Mouse (Mus musculus) intestine, embryonic 14.5 days (tissue): ENCODE data around the gene Elk3. TPM values are rescaled to one million over a fixed set of nuclear protein-coding genes. Genes with fewer than 3 reads are reported as not detected.

ENCODE experiments used
- ATAC-seq: fragments of 200-750 bp; cut with Nextera tagmentation; replicated peaks from 2 replicates; pipeline ENCODE4 v1.8.0; 2017; ENCODE audit warnings: low read depth, moderate number of reproducible peaks, moderate TSS enrichment, moderate library complexity; ENCODE audit not compliant: low FRiP score, low TSS enrichment
- DNase-seq: peaks from one replicate; pipeline ENCODE4 v3.0.0-alpha.2; 2018; ENCODE audit warnings: low spot score
- H3K27ac ChIP-seq: fragments of 300-500 bp; sonication (generic); 2 replicates; pipeline ENCODE4 v1.5.1; 2014; ENCODE audit warnings: low read depth, mild to moderate bottlenecking, control low read depth
- H3K27me3 ChIP-seq: fragments of 300-500 bp; sonication (generic); replicated peaks from 2 replicates; pipeline ENCODE4 v1.6.1; 2014; ENCODE audit warnings: low read length, control low read depth; ENCODE audit not compliant: control insufficient read depth, insufficient read depth
- H3K36me3 ChIP-seq: fragments of 300-500 bp; sonication (generic); 2 replicates; pipeline ENCODE4 v1.6.1; 2014; ENCODE audit warnings: low read length, control low read depth; ENCODE audit not compliant: control insufficient read depth, insufficient read depth
- H3K4me1 ChIP-seq: fragments of 300-500 bp; sonication (generic); replicated peaks from 2 replicates; pipeline ENCODE4 v1.6.1; 2014; ENCODE audit warnings: low read length, control low read depth, mixed read lengths; ENCODE audit not compliant: control insufficient read depth, insufficient read depth
- H3K4me2 ChIP-seq: fragments of 300-500 bp; sonication (generic); 2 replicates; pipeline ENCODE4 v1.6.1; 2014; ENCODE audit warnings: low read length
- H3K4me3 ChIP-seq: fragments of 300-500 bp; sonication (generic); 2 replicates; pipeline ENCODE4 v1.5.1; 2014; ENCODE audit warnings: low read depth, low read length, control low read depth, mixed read lengths
- H3K9ac ChIP-seq: fragments of 300-500 bp; sonication (generic); 2 replicates; pipeline ENCODE4 v1.6.1; 2014; ENCODE audit warnings: mild to moderate bottlenecking, low read length
- H3K9me3 ChIP-seq: fragments of 300-500 bp; sonication (generic); 2 replicates; pipeline ENCODE4 v1.6.1; 2016; ENCODE audit warnings: low read length, control low read depth; ENCODE audit not compliant: control insufficient read depth
- WGBS: fragments of 180-500 bp; shearing (Covaris S2); extraction: QIAGEN DNeasy Blood & Tissue Kit; methylation state at CpG from one replicate; pipeline ENCODE4 v1.1.7; 2014; 5-methylcytosine and 5-hydroxymethylcytosine counted together
- polyA plus RNA-seq: library from polyadenylated mRNA; unstranded; fragments of >200 nt; fragmentation: Nextera tagmentation; extraction: Ambion mirVana; gene quantifications from 2 replicates; pipeline ENCODE4 v1.2.1, GENCODE M21; 2014

Elk3 gene
- polyA plus RNA-seq, 1 experiment from 2014 or later, result 26.5 TPM

- no peak for ATAC-seq
- WGBS, result 57% methylated on average over 6 of the region's 6 CpGs
Observed at GRCm38 (mm10) chr10:93336462-93336931, 25.6 kb upstream of the Elk3 start.

GRCm38 (mm10) chr10:93335828-93336461 is 25.0 kb upstream of the Elk3 start:
- no peaks in the 10 kb centered on the region for H3K27me3 ChIP-seq
- H3K9me3 ChIP-seq, result 0 out of 2 replicates have a peak, but pooled peaks cover 4% of the 10 kb centered on the region
- H3K36me3 ChIP-seq, result no peaks in the 10 kb centered on the region
- no peak overlapping the region for H3K4me3 ChIP-seq
- no peak overlapping the region for H3K9ac ChIP-seq
- no peak for ATAC-seq
- no peak overlapping the region for H3K27ac ChIP-seq
- H3K4me2 ChIP-seq, result no peak overlapping the region
- 77% methylated on average over 16 of the region's 16 CpGs for WGBS
- no peak for DNase-seq
- no peaks in the 10 kb centered on the region for H3K4me1 ChIP-seq

More at GRCm38 (mm10) chr10:93336462-93336931, 25.6 kb upstream of the Elk3 start:
- 0 out of 2 replicates have a peak, but pooled peaks cover 4% of the 10 kb centered on the region for H3K9me3 ChIP-seq
- no peaks in the 10 kb centered on the region for H3K4me1 ChIP-seq
- no peaks in the 10 kb centered on the region for H3K27me3 ChIP-seq
- H3K9ac ChIP-seq, result no peak overlapping the region
- H3K27ac ChIP-seq, result no peak overlapping the region
- no peaks in the 10 kb centered on the region for H3K36me3 ChIP-seq
- no peak overlapping the region for H3K4me3 ChIP-seq
- no peak for DNase-seq
- H3K4me2 ChIP-seq, result no peak overlapping the region

GRCm38 (mm10) chr10:93335001-93335400 is 24.1 kb upstream of the Elk3 start:
- Histone ChIP-seq H3K27ac (no peak overlapping the region), H3K27me3 (no peaks in the 10 kb centered on the region), H3K4me3 (no peak overlapping the region), H3K4me1 (no peaks in the 10 kb centered on the region), H3K9me3 (no peaks in the 10 kb centered on the region), H3K36me3 (no peaks in the 10 kb centered on the region), H3K4me2 (no peak overlapping the region), H3K9ac (no peak overlapping the region)
- DNase-seq, result no peak
- ATAC-seq, result no peak
- WGBS, result 40% methylated on average over 2 of the region's 2 CpGs

GRCm38 (mm10) chr10:93333239-93333638 is 22.3 kb upstream of the Elk3 start:
- WGBS, result 73% methylated on average over 5 of the region's 5 CpGs
- no peaks in the 10 kb centered on the region for H3K36me3 ChIP-seq
- H3K27ac ChIP-seq, result no peak overlapping the region
- ATAC-seq (no peak), DNase-seq (no peak)
- H3K9ac ChIP-seq, result no peak overlapping the region
- H3K4me1 ChIP-seq, result no peaks in the 10 kb centered on the region
- H3K4me2 ChIP-seq, result no peak overlapping the region
- H3K4me3 ChIP-seq, result no peak overlapping the region
- no peaks in the 10 kb centered on the region for H3K27me3 ChIP-seq
- H3K9me3 ChIP-seq, result no peaks in the 10 kb centered on the region

GRCm38 (mm10) chr10:93332261-93332809 is 21.4 kb upstream of the Elk3 start:
- H3K27me3 ChIP-seq, result no peaks in the 10 kb centered on the region
- no peak for DNase-seq
- H3K9me3 ChIP-seq, result no peaks in the 10 kb centered on the region
- H3K27ac ChIP-seq, result no peak overlapping the region
- H3K9ac ChIP-seq, result no peak overlapping the region
- no peaks in the 10 kb centered on the region for H3K4me1 ChIP-seq
- ATAC-seq, result no peak
- H3K36me3 ChIP-seq, result no peaks in the 10 kb centered on the region
- no peak overlapping the region for H3K4me3 ChIP-seq
- 26% methylated on average over 3 of the region's 3 CpGs for WGBS
- no peak overlapping the region for H3K4me2 ChIP-seq

- H3K27me3 ChIP-seq, result no peaks in the 10 kb centered on the region
- ATAC-seq, result no peak
- H3K9ac ChIP-seq, result no peak overlapping the region
- no peak overlapping the region for H3K27ac ChIP-seq
- DNase-seq, result no peak
- no peak overlapping the region for H3K4me2 ChIP-seq
- no peaks in the 10 kb centered on the region for H3K36me3 ChIP-seq
- WGBS, result 95% methylated on average over 4 of the region's 4 CpGs
- H3K4me1 ChIP-seq, result no peaks in the 10 kb centered on the region
- H3K9me3 ChIP-seq, result no peaks in the 10 kb centered on the region
- H3K4me3 ChIP-seq, result no peak overlapping the region
Observed at GRCm38 (mm10) chr10:93331543-93331942, 20.6 kb upstream of the Elk3 start.

- no peak for ATAC-seq
- Histone ChIP-seq H3K27me3 (no peaks in the 10 kb centered on the region), H3K4me3 (no peak overlapping the region), H3K4me1 (0 out of 2 replicates have a peak, but pooled peaks cover 3% of the 10 kb centered on the region), H3K9ac (no peak overlapping the region), H3K27ac (no peak overlapping the region), H3K4me2 (no peak overlapping the region), H3K9me3 (no peaks in the 10 kb centered on the region), H3K36me3 (no peaks in the 10 kb centered on the region)
- WGBS, result 66% methylated on average over 5 of the region's 5 CpGs
- DNase-seq, result no peak
Observed at GRCm38 (mm10) chr10:93328321-93328720, 17.4 kb upstream of the Elk3 start.

- Histone ChIP-seq H3K27ac (no peak overlapping the region), H3K9ac (no peak overlapping the region), H3K27me3 (no peaks in the 10 kb centered on the region), H3K4me3 (no peak overlapping the region), H3K4me2 (no peak overlapping the region), H3K9me3 (no peaks in the 10 kb centered on the region), H3K4me1 (0 out of 2 replicates have a peak, but pooled peaks cover 3% of the 10 kb centered on the region), H3K36me3 (no peaks in the 10 kb centered on the region)
- no peak for ATAC-seq
- no peak for DNase-seq
- 83% methylated on average over 6 of the region's 6 CpGs for WGBS
Observed at GRCm38 (mm10) chr10:93327187-93327586, 16.3 kb upstream of the Elk3 start.

GRCm38 (mm10) chr10:93326741-93327100 is 15.8 kb upstream of the Elk3 start:
- Histone ChIP-seq H3K4me1 (0 out of 2 replicates have a peak, but pooled peaks cover 3% of the 10 kb centered on the region), H3K4me3 (no peak overlapping the region), H3K27ac (no peak overlapping the region), H3K9ac (no peak overlapping the region), H3K4me2 (no peak overlapping the region), H3K27me3 (no peaks in the 10 kb centered on the region), H3K36me3 (no peaks in the 10 kb centered on the region), H3K9me3 (no peaks in the 10 kb centered on the region)
- DNase-seq (no peak), ATAC-seq (no peak)
- 83% methylated on average over 8 of the region's 8 CpGs for WGBS
